Mouse (Mus musculus): ENCODE results near the gene Mast4. TPM values are rescaled to one million over a fixed set of nuclear protein-coding genes. Genes with fewer than 3 reads are reported as not detected.

The Mast4 gene
- total RNA-seq, 2 experiments from 2014 or later = 50.5 to 54.6 TPM

DNA sequence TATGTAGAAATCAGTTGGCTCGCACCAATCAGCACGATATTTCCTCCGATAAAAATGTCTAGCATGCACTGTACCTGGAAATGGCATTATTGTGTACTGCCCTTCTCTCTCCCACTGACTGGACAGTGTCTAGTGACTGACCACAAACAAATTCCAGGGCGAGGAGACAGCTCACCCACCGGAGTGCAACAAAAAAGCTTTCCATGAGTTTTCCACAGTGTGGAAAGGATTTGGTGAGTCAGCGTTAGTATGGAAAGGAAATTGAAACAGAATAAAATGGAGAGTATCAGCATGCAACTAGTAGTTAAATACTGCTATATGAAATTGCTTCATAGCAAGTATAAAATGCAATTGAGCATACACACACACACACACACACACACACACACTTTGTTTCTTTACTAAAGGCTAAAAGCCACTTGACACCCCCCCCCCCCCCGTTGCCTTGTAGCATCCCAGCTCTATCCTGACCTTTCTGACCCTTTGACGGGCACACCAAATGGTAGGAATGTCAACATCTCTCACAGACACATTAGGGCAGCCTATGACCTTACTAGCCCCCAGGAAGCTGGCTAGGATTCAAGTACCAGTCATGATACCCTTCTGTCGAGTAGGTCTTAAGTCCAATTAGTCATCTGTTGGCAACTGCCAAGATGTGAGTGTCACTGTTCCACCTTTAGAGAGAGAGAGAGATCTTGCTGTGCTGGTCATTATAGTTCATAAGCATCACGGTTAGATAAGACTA is 133.1 kb downstream of the Mast4 start:
- no peak for DNase-seq (ENCODE audit: extremely low spot score in 1 of 2, low spot score in 1 of 2)

DNA sequence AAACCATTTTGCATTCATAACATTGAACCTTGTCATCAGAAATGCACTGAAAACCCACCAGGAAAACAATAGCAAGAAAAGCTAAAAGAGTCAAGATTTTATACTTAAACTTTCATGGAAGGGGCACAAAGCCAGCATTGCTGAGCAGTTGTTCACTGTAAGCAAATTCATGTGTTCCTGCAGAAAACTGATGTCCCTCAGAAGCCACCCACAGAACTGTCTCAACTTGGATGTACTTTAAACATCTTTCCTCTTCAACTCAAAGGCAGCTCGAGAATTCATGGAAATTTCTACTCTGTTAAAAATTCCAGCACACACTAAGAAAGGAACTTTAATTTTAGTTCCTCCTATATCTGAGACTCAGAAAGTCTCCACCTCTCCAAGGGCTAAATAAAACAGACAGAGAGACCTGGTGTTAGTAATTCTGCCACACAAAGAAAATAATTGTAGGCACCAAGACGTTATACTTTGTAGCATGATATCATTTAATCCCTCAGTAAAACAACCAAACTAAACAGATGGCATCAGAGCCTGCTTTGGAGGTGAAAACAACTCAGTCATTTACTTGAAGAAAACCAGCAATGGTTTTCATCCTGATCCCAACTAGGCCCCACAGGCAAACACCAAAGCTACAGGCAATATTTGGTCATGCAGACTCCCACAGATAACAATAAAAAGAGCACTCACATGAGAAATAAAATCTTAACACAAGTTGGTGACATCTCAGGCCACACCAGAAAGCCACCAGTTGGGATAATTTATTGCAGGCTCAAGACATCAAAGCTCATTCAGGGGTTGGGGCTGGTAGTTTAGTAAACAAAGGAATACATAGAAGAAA is 134.3 kb downstream of the Mast4 start:
- DNase-seq (ENCODE audit: extremely low spot score in 1 of 2, low spot score in 1 of 2) = no peak

DNA sequence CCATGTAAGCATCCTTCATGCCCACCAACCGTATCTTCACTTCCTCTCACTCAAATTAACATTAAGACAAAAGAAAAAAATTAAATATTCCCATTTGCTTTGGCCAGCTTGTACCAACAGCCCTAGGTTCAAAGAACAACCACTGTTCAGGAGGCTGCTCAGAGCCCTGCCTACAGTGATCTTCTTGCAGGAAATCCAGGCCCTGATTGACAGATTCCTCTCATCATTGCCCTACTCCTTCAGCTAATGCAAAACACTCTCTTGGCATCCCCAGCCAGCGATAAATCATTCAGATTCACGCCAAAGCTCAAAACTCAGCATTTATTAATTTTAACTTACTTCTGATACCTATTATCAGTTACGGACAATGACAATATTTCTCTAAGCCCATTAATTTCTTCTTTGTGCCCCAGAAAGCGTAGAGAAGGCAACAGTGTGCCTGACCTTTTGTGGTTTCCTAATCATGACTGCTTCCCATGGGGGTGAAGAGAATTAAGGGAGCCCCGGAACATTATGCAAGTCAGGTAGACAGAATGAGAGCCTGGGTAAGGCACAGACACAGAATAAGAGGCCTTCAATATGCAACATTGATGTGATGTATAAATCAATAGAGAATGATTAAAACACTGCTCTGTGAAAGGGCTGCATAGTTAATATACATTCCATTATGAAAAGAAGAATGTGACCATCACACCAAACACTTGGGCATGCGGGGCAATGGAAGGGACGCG is 135.9 kb downstream of the Mast4 start:
- DNase-seq (ENCODE audit: extremely low spot score in 1 of 2, low spot score in 1 of 2) = no peak

DNA sequence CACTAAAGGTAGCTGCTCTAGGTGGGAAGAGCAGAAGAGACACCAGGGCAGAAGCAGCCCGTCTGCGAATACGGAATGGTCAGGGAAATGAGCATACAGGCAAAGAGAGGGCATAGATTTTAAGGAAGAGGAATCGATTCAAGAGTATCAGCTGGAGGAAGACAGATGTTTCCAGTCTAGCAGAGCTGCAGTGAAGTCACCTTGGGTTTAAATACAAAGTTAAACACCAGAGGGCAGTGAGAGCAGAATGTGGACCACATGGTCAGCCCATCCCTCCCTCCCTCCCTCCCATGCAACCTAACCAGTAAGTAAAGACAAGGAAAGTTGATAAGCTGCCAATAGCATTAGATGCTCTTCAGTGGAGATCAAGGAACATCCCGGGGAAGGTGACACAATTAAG is 138.0 kb downstream of the Mast4 start:
- no peak for DNase-seq (ENCODE audit: extremely low spot score in 1 of 2, low spot score in 1 of 2)

DNA sequence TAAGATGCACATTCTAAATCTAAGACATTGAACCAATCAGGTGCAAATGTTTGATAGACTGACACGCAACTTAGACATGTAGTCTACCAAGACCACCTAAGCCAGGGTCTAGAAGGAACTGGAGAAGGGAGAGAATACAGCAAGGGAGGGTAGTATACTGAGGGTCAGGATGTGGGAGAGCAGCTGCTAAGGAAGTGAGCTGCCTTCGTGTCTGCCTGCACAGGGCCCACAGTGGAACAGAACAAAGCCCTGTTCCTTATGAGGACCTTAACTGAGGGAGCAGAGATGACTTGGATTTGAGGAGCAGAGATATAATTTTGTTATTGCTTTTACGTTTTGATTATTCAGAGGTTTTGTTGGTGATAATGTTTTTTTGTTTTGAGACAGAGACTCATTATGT is 138.4 kb downstream of the Mast4 start:
- DNase-seq (ENCODE audit: extremely low spot score in 1 of 2, low spot score in 1 of 2) = no peak

DNA sequence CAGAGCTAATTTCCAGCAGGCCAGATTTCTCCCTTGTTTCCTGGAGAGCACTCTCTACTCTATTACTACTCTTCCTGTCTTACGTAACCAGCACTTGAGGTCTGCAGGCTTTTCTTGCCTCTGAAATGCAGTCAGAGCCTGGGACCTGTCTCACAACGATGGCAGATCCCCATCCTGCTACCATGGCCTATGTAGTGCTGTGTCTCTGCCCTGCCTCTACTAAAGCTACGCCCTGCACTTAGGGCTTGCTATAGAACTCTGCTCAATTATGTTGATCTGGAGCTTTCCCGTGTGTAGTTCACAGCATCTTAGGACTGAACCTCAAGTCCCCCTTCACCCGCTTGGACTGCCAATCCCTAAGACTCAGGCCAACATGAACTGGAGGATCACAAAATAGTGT is 150.7 kb downstream of the Mast4 start:
- DNase-seq (ENCODE audit: extremely low spot score in 1 of 2, low spot score in 1 of 2) = no peak

DNA sequence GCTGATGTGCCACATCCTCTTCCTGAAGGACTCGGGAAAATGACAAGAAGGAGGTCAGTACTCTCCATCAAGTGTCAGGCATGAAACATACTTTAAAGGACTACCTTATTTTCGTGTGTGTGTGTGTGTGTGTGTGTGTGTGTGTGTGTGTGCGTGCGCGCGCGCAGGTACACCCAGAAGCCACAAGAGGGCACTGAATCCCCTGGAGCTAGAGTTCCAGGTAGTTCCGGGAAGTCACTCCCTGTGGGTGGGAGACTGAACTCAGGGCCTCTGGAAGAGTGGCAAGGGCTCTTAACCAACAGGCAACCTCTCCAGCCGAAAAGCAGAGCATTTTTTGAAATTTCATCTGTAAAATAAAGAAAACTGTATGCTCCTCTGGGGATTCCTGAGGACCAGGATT is 152.5 kb downstream of the Mast4 start:
- DNase-seq (ENCODE audit: extremely low spot score in 1 of 2, low spot score in 1 of 2) = no peak

DNA sequence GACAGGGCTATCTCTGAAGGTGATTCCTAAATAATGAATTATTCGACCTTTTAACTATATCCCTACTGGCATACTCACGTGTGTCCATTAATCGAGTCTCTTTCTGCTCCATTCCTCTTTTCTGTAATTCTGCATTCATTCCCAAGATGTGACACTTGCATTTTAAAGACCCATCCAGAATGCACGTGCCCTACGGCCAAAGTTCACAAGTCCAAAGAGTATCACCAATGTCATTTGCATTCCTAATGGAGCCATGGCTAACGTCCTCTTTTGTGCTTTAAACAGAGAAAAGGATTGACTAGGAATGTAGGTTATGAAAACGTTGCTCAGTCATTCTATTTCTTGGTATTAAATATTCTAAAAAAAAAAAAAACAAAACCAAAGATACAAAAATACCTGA is 157.4 kb downstream of the Mast4 start:
- no peak for DNase-seq (ENCODE audit: extremely low spot score in 1 of 2, low spot score in 1 of 2)

DNA sequence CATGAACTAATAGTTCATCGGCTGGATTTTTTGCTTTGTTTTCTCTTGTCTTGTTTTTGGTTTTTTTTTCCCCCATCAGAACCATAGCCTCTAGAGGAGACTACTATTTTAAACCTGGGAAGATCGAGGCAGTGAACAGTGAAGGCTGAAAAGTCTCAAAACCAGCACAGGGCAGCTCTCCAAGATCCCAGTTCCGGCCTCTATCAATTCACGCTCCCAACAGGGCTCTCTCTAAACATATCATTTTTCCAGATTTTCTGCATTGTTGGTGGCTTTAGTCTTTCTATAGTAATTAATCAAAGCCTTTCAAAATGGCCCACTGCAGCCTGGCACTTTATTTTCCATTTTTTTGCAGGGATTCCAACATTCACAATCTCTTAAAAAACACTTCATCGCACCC is 159.9 kb downstream of the Mast4 start:
- no peak for DNase-seq (ENCODE audit: extremely low spot score in 1 of 2, low spot score in 1 of 2)

DNA sequence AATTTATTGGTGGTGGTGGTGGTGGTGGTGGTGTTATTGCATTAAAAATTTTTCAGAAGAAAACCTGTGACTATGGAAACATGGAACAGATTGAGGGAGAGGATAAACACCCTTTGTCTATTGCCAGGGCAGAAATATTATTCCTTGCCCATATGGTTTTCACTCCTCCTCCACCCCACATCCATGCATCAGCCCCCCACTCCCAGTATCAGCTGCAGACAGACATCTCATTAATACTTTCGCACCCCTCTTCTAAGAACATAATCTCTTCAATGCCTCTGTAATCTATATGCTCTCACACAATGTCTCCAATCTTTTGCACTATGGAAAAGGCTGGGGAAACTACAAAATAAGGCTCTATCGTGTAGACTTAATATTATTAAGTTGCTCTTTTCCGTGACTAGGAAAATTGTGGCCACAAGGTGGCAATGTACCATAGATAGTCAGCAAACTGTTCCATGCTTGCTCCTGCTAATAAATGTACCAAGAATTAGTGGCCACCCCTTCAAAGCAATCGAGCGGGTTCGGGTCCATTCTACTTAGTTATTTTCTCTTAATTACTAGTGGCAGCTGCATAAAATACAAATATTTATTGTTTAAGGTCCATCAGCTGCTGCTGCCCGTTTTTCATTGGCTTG is 160.6 kb downstream of the Mast4 start:
- DNase-seq (ENCODE audit: extremely low spot score in 1 of 2, low spot score in 1 of 2) = peak; percentile 43 to 79

DNA sequence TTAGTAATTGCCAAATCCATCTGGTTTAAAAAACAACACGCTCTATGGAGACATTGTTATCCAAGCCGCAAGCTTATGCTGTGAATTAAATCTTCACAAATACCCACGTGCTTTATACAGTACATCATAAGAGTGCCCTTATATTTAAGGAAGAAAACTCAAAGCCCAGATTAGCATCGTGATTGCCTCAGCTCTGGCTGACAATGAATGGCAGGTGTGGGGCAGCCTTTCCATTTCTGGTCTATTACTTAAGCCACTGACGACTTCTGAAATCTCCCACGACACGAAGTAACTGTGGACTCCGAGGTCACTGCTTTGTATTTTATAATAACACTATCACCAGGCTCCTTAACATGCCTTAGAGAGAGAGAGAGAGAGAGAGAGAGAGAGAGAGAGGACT is 182.4 kb downstream of the Mast4 start:
- DNase-seq (ENCODE audit: extremely low spot score in 1 of 2, low spot score in 1 of 2) = no peak

DNA sequence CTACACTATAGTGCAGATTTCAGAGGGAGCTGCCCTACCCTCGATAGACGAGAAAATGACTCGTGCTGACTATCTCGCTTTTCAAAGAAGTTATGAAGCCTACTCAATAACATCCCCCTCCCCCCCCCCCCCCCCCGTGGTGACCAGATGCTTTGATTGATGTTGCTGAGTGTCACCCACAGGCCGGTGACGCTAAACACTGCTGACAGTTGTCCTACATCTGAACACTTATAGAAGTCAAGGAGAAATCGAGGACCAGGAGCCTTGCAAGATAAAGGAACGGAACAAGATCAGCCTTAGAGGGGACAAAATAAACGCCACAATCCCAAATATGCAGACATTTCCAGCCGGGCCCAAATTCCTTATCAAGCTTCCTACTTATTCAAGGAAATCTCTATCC is 183.1 kb downstream of the Mast4 start:
- DNase-seq (ENCODE audit: extremely low spot score in 1 of 2, low spot score in 1 of 2) = no peak

DNA sequence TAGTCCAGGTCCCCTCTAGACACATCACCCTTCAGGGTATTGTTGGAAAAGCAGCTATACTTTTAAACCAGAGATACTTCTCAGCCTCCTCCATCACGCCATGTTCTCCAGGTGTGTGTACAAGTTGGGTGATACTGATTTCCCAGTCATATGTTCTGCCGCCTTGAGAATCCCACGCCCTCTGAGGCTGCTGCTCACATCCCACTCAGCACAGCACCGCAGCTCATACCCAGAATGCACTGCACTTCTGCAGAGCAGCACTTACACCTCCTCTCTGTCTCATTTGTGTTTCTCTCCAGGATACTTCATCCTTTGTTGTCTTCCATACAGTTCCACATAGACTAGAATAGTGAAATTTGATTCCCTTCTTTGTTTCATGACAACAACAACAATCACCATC is 183.6 kb downstream of the Mast4 start:
- no peak for DNase-seq (ENCODE audit: extremely low spot score in 1 of 2, low spot score in 1 of 2)

DNA sequence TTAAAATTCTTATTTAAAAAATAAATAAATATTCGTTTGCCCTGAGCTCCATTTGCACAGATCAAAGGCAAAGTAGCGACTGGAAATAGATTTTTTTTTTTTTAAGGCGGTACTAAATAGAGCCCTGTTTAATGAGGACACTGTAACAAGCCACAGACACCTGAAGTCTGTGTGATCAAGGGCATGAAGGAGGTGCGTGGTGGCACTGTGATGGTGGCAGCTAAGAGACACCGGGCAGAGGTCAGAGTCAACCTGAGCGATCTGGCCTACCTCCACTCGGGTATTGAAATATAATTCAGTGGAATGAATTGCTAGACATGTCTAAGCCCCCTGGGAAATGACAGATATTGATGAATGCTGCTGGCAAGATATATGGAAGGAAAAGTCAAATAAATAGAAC is 184.9 kb downstream of the Mast4 start:
- DNase-seq (ENCODE audit: extremely low spot score in 1 of 2, low spot score in 1 of 2) = no peak

DNA sequence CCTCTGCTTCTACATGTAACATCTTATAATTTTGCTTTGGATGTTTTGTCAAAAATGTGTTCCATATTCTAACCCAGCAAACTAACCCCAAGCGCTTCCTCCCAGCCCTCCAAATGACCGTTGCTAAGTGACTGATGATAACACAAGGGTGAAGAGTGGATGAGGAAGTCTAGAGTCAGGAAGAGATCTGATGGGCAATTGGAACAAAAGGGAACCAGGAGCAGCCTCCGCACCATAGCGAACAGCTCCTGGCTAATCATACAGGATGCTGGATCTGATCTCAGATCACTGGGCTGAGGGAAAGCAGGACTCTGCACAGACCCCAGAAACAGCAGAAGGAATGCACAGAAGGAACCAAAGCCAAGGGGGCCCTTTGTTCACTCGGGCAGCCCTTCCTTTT is 190.0 kb downstream of the Mast4 start:
- no peak for DNase-seq (ENCODE audit: extremely low spot score in 1 of 2, low spot score in 1 of 2)

DNA sequence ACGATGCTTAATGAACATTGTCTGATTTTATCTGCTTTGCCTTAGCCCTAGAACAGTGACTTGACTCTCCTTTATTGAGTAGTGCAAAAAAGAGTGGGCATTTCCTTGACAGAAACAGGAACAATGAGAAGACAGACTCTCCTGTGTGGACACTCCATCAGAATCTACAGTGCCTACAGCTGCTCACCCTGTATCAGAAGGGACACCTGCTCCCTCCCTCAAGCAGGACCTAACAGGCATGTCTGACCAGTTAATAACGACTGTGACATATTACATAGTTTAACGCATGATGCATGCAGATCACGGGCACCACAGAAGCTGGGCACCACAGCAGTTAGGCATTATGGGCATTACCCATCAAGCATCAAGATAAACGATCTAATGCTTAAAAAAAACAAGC is 193.0 kb downstream of the Mast4 start:
- no peak for DNase-seq (ENCODE audit: extremely low spot score in 1 of 2, low spot score in 1 of 2)

DNA sequence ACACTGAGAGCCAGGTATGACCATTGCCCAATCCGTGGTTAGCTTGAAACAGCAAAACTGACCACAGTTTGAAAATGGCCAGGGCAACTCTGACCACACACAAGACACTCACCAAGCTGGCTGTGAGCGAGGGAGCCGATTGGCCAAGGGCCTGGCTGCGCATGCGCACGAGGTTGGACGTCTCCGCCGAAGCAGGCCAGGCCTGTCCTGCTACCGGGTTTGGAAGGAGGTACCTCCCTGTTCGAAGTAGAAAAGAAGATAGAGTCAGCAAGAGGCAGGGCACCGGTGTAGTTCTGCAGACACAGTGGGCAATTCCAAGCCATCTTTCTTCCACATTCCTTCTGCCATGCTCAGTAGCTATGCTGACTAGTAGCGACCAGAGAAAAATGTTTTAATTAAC is 194.2 kb downstream of the Mast4 start:
- DNase-seq (ENCODE audit: extremely low spot score in 1 of 2, low spot score in 1 of 2) = no peak

DNA sequence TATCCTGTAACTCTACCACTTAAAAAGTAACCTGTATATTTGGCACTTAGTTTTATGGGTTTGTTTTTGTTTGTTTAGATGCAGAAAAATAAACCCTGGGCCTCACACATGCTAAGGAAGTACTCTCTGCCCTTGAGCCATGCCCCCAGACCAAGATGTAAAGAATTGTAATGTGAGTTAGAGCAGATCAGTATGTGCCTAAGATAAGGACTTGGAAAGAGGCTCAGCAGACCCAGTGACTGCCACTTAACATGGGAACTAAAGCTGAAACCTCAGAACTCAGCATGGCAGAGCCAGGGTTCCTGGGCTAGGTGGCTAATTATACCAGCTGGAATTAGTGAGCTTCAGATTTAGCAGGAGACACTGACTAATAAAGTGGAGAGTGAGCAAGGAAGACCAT is 196.0 kb downstream of the Mast4 start:
- DNase-seq (ENCODE audit: extremely low spot score in 1 of 2, low spot score in 1 of 2) = no peak

DNA sequence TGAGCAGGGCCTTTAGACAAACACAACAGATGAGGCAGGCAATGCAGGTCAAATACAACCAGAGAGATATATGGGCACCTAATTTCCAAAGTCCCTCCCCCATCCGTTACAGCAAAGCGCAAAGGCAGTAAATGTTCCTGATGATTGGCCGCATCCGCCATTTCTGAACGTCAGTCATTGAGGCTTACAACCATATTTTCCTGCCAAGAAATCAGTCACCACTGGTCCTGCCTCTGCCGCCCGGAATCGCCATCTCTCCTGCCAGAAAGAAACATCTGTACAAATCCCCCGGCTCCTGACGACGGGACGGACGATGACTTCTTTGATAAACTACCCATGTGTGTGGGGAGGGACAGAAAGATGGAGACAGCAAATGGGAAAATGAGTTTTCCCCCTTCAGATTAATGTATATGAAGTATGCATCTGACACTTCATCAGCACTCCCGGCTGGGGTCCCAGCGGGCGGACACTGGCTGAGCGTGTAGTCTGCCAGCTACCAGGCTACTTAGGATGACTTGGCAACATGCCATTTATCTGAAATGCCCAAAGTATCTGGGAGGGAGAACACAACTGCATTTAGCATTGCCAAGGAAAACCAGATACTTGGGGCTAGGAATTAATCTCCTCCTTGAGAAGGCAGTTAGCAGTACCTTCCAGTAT is 198.9 kb downstream of the Mast4 start:
- DNase-seq (ENCODE audit: extremely low spot score in 1 of 2, low spot score in 1 of 2) = no peak

DNA sequence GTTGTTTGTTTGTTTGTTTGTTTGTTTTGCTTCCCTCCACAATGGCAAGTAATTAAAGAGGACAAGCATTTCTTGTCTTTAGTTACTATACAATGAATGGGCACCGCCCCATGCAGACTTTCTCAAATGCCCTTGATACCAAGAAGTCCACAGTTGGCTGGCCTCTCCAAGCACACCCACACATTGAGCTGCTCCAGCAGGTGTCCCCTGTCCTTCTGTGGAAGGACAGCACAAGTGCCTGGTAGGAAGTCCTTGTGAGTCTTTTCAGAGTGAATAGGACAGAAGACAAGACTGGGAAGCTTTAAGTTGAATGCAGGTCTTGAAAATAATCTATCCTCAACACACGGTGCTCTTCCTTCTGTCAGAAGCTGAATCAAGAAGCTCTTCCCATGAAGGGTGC is 202.5 kb downstream of the Mast4 start:
- no peak for DNase-seq (ENCODE audit: extremely low spot score in 1 of 2, low spot score in 1 of 2)
